Mouse (Mus musculus): ENCODE results near the gene Rmnd1.
"Not testable (repeated sequence)": the region's sequence is repeated elsewhere in the genome, so short reads cannot be mapped to it uniquely, and the experiment has no call there.

Rmnd1 gene

DNA sequence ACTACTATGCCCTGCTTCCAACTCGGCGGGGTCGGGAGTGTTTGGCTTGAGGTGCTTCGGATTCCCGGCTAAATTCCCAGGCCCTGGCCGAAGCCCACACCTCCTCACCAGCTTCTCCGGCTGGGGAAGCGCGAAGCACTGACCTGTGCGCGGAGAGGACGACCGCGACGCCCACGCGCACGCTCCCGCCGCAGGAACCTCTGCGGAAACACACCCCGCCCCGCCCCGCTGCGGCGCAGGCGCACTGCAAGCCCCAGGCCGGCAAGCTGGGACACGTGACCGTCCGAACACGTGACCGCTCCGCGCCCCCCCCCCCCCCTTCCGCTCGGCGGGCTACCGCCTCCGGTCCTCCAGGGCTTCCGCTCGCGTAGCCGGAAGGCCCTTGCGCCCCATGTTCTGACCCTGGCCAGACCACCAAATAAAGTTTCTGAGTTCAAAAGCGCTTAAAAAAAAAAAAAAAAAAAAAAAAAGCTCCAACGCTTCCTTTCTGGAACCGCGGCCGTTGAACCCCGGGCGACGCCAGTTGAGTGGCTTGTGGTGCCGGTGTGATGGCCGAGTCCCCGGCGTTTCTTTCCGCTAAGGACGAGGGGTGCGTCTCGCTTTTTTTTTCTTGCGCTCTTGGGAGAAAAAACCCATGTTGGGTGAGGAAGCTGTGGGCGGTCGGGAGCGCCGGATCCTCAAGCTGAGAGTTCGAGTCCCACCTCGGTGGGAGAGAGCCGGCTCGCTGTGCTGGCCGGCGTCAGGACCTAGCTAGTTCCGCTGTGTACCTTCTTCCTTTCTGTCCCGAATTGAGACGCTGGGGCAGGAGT is at the start of gene Rmnd1, which contains the start of gene Armt1:
Gene Rmnd1 (minus strand): TSS at position 266 of the 809 bp plus-strand sequence.
Gene Armt1 (plus strand): TSS at position 345 of the 809 bp plus-strand sequence.
- DNase-seq (ENCODE audit: low read depth, low spot score): peak; percentile 92

DNA sequence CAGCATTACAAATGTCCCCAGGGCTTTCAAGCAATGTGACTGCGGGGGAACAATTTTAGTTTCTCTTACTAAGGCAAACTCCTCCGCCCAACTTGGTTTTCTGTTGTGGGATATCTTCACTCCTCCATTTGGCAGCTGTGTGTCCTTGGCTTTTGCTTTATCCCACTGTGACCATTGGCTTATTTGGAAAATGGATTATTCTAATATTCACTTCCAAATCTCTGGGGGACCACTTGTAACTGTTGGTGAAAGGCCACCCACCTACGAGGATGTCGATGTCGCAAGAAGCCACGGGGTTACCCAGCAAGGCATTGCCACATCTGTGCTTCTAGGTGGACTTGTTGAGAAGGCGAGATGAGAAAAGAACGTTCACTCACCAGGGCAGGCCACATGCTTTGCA is 49.5 kb upstream of the Rmnd1 start:
- DNase-seq (ENCODE audit: low read depth, low spot score): no peak

DNA sequence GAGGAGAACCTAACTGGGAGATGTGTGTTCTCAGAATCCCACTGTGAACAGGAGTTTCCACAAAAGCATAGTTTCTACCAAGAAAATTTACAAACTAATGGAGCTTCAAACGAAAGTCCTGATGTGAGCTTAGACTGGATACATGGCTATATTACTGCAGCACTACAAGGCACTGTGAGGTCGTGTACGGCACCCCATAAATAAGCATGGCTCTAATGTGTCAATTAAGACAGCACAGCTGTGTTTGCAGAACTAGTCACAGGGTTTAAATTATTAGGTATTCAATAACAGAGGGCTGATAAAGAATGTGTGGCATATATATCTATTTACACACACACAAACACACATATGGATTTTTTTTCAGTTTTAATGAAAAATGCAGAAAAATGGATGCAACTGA is 48.7 kb upstream of the Rmnd1 start:
- no peak for DNase-seq (ENCODE audit: low read depth, low spot score)

DNA sequence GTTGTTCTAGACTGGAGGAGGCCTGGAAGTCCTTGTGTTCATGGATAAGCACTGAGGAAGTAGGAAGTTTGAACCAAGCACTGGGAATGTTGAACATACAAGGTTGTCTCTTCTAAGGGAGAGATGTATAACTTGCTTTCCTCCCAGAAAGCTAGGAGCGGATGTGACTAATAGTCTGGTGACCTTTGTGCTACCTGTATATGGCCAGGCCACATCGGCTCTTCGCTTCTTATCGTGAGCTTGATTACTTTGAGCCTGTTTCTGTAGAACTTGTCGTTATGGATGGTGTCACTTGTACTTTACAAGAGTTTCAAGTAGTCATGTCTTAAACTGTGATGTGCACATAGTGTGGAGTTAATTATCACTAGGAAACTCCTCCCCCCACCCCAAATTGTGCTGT is 44.4 kb upstream of the Rmnd1 start:
- DNase-seq (ENCODE audit: low read depth, low spot score): no peak

DNA sequence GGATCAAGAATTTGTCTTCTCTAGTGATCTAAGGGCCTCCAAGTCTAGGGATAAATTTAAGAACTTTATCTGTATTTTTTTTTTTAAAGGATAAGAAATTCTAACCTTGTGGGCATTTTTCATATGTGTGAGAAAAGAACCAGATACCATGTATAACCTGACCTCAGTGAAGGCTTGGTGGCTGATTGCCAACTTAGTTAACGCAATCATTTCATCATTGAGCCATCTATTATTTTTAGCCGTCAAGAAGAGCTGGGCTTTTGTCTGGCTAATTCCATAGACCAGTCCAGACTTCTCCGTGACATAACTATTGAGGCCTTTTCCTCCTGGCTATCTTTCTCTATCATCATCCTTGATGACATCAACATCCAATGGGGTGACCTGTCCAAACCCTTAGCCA is 43.2 kb upstream of the Rmnd1 start:
- DNase-seq (ENCODE audit: low read depth, low spot score): no peak

DNA sequence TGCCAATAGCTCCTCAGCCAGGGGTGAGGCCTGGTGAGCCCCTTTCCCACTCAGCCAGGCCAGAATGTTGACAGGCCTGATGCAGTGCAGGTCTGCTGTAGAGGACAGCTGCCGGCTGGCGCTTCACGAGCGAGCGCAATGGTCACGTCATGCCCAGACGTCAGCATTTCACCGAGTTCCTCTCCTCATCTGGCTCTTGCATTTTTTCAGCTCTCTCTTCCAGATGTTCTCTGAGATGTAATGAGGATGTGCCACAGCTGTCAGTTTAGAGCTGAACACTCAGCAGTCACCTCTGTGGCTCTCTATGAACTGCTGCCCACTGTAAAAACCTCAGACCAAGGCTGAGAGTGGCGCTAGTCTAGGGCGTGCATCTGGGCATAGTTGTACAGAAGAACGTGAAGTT is 41.4 kb upstream of the Rmnd1 start:
- DNase-seq (ENCODE audit: low read depth, low spot score): no peak

DNA sequence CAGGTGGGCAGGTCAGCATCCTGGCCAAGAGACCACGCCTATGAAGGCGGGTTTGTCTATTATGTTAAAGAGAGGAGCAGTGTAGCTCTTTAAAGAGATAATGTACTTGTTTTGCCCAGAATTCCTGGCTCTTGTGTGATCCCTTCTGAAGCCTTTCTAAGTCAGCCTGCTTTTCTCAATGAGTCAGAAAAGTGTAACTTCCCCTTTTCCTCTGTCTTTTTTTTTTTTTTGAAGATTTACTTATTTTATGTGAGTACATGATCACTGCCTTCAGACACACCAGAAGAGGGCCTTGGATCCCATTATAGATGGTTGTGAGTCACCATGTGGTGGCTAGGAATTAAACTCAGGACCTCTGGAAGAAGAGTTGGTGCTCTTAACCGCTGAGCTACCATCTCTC is 37.2 kb upstream of the Rmnd1 start:
- no peak for DNase-seq (ENCODE audit: low read depth, low spot score)

DNA sequence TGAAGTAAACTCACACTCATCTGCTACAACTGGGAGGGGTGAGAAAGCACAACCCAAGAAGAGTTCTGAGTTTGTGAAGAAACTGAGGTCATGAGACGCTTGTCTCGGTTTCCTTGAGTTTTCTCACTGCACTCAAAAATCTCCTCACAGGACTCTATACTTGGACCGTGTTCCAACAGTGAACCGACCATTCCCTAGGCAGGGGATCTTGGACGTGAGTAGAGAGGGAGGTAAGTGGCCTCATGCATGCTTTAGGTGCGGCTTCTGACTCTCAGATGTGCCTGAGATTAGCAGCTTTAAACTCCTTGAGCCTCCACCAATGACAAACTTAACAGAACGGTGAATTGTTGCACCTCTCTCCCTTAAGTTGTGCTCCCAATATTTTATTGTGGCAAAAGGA is 33.6 kb upstream of the Rmnd1 start:
- no peak for DNase-seq (ENCODE audit: low read depth, low spot score)

DNA sequence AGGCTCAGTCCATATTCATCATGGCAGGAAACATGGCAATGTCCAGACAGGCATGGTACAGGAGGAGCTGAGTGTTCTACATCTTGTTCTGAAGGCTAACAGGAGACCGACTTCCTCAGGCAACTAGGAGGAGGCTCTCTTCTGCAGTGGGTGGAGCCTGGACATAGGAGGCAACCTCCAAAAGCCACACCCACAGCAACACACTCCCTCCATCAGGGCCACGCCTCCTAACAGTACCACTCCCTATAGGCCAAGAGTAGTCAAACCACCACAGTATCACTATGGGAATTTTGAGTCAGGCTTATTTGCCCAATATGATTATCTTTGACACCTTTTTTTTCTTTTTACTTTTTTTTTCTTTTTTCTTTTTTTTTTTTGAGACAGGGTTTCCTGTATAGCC is 28.0 kb upstream of the Rmnd1 start:
- no peak for DNase-seq (ENCODE audit: low read depth, low spot score)

DNA sequence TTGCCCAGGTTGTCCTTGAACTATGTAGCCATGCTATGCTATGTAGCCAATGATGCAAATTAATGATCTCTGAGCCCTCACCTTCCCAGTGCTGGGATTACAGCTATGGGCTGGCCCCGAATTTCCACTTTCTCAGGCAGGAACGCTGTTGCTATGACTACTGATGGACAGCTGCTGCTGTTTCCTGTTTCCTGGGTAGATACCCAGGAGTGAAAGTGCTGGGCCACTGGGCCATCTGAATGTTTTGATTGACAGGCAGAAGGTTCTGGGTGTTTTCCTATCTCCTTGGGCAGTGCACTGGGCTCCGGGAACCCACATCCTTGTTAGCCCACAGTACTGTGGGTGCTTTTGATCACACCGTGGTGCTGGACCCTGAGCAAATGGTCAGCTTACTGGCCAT is 24.2 kb upstream of the Rmnd1 start:
- no peak for DNase-seq (ENCODE audit: low read depth, low spot score)

DNA sequence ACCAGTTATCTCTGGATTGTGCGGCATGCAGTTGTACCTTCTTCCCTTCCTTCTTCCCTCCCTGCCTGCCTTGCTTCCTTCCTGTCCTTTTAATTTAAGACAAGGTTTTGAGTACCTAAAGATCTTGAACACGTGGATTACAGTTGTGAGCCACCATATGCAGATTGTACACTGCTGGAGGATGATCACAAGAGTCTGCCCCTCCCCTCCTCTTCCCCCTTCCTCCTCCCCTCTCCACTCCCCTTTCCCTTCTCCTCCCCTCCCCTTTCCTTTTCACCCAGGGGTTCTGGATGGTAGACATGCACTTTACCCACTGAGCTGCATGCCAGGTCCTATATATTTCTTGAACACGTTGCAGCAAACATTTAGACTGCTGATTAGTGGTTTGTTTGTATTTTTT is 3.2 kb upstream of the Rmnd1 start:
- no peak for DNase-seq (ENCODE audit: low read depth, low spot score)

DNA sequence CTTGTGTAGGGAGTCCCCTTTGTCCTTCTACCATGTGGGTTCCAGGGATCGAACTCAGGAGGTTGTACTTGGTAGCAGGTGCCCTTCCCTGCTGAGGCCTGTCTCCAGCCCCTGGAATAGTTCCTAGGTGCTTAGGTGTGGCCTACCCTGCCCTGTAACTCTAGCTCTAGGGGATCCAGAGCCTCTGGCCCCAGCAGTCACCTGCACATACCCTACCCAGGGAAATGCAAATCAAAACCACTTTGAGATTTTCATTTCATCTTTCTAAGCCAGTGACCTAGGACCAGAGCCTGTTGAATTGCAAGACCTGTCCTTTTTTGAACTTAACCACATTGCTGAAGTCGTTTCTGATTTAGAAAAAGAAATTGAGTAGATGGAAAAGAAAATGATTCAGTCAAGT is 1.7 kb upstream of the Rmnd1 start:
- not testable (repeated sequence) for DNase-seq (ENCODE audit: low read depth, low spot score)

DNA sequence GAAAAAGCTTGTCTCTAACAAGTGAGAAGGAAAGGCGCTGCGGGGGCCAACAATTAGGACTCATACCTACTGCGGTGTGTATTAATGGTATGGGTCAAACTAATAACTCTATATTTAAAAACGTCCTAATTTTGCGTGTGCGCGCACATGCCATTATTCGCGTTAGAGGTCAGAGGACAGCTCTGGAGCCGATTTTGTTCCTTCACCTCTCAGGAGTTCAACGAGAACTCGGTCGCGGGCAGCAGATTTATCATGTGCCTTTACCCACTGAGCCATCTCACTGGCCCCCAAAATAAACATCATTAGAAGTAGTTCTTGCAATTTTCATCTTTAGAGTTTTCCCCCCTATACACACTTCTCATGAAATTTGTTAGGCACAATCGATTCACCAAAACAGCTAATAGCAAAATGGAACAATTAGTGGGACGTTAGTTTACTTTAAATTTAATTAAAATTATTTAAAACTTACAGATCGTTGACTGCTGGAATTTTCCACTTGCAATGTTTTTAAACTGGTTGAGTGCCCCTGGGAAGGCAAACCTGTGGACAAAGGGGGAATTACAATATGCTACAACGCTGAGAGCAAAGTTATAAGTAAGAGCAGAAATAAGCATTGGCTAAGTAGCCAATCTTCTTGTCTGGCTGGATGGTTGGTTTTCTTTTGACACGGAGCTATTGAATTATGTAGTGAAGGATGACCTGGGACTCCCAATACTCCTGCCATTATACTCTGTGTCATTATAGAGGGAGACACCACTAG is 988 bp upstream of the Rmnd1 start:
- DNase-seq (ENCODE audit: low read depth, low spot score): no peak

DNA sequence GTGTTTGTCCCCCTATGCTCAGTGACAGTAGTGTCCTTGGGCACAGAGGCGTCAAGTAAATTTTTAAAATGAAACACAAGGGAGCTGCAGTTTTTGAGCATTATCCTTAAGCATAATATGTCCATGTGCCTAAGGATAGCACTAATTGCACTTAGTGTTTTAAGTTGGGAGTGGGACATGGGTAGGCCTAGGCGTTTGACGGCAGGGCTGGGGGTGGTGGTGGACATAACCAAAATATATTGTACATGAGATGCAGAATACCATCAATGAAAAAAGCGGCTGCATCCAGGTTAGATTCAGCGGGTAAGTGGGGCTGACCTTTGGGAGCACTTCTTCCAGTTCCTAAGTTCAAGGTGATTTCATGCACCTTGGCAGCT is 454 bp downstream of the Rmnd1 start:
- no peak for DNase-seq (ENCODE audit: low read depth, low spot score)

DNA sequence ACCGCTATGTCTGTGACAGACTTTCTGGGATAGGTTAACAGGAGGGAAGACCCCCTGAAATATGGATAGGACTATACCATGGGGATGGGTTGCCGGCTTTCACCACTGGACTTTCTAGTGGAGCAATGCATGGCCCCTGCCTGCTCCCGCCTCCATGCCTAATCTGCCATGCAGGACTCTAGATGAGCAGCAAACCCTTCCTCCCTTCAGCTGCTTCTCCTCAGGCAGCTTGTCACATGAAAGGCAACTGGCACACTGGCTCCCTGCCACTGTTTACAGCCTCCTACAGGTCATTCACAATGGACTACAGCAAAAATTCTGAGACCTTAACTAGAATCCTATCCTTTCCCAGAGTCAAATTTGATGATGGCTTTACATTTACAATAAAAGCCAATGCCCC is 1.4 kb downstream of the Rmnd1 start:
- no peak for DNase-seq (ENCODE audit: low read depth, low spot score)

DNA sequence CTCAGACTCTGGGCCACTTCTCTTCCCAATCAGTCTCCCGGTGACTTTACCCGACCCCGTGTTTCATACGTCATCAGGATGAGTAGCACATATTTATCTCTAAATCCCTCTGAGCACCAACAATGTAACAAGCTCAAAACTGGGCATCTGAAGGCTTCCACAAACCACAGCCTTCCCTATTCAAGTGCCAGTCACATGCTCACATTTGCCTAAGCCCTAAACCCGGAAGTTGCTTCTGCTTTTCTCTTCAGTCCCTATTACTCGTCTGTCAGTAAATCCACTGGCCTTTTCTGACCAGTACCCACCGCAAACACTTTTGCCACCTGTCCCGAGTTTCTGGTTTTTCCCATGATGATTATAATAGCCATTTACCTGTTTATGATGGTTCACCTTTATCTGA is 1.8 kb downstream of the Rmnd1 start:
- no peak for DNase-seq (ENCODE audit: low read depth, low spot score)

DNA sequence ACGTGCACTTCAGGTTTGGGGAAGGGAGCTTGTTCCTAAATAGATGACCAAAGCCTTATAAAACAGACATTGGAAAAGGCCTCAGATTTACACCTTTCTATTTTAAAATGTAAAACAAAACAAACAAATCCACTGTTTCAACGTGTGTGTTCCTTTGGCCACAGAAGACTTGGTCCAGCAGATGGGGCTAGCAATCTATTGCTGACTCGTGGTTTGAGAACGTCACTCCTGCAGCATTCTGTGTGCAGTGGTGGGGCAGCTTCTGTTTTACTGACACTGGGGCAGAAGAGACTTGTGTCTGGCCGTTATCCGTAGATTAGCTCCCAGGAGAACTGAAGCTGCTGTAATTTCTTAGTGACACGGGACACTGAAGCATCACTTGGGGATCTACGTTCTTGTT is 6.9 kb downstream of the Rmnd1 start:
- no peak for DNase-seq (ENCODE audit: low read depth, low spot score)

DNA sequence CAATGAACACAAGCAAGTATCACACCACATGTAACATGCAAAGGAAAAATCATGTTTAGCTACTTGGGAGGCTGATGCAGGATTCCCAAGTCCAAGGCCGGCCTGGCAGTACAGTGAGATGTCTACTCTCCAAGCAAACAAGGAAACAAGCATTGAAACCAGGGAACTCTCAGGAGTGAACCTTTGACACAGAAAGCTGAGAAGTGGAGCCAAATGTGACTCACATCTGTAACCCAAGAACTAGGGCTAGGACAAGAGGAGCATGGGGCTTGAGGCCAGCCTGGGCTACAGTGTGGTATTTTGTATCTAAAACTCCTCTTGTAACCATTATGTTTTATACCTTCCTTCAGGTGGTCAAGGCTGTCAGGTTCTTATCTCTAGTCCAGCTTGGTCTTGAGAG is 25.0 kb downstream of the Rmnd1 start:
- no peak for DNase-seq (ENCODE audit: low read depth, low spot score)

DNA sequence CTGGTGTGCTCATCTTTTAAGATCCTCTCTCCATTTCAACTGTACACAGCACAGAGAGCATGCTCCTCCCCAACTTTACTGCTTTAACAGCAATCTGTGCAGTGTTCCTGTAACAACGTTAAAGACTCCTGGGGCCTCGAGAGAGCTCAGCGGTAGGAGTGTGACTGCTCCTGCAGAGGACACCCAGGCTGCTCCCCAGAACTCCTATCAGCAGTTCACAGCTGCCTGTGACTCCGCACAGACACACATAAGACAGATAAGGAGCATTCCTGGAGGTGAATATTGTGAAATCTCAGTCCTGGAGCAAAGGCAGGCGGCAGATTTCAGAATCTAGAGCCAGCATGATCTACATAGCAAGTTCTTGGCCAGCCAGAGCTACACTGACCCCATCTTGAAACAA is 26.7 kb downstream of the Rmnd1 start:
- DNase-seq (ENCODE audit: low read depth, low spot score): no peak

DNA sequence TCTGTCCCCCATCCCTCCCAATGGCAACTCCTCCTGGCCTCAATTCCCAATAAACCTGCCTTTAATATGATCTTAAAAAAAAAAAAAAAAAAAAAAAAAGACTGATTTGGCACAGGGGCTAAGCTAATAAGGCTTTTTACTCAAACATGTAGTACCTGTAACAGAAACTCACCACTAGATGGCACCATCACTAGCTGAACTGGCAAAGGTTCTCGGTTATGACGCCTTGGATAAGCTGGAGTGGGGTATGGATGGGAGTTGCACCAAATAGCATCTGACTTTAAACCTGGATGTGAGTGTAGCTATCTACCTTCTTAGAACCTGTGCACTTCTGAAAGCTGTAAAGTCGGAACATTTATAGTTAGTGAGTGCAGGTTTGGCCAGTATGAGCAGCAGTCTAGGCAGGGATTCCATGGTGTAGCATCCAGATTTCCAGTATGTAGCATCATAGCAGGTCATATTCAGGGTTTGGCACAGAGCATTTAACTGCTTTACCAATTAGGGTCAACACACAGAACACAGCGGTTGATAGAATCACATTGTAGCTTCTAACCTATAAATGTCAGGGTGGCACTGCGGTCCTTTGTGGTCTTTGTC is 27.2 kb downstream of the Rmnd1 start:
- DNase-seq (ENCODE audit: low read depth, low spot score): peak; percentile 46

DNA sequence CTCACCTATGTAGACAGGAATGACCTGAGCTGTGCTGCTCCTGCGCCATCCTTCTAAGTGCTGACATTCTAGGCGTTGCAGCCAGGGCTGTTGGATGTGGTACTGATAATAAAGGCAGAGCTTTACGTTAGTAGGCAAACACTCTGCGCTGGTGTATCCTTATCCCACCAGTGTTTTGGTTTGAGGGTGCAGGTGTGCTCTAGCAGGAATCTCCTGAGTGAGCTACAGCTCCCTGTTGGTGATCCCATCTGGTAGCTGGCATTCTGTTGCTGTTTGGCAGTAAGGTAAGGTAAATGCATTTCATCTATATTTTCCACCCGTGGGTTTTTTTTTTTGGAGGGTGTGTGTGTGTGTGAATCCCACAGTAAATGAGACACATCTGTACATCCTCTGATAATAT is 34.1 kb downstream of the Rmnd1 start:
- DNase-seq (ENCODE audit: low read depth, low spot score): no peak

DNA sequence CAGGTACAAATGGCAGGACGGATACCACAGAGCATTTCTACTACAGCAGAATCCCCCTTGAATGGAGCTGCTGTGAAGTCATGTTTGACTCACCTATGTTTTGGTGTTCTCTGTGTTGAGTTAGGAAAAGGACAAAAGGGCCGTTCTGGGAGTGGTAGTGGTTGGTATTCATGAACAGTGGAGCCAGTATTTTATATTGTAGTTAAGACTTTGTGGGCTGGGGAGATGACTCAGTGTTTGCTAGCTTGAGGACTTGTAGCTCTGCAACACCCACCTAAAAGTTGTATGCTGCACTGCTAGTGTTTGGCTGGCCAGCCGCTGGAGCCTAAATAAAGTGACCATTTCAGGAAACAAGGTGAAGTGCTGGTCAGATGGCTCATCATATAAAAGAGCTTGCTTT is 36.9 kb downstream of the Rmnd1 start:
- no peak for DNase-seq (ENCODE audit: low read depth, low spot score)

DNA sequence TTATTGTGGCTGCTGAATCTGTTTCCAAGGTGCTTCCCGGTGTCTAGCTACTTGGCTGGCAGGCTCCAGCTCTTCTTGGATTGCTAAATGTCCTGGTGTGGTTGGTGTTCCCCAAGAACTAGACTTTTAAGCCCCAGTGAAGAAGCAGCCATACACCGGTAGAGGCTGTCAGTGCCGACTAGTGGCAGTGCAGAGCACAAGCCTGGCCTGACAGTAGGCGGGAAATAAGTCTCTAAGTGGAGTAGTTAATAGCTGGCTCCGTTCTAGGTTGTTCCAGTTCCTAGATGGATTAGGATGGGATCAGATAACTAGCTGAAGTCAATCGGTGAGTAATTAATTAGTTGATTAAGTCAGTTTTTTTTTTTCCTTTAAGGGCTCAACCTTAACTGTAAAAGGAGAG is 40.3 kb downstream of the Rmnd1 start:
- no peak for DNase-seq (ENCODE audit: low read depth, low spot score)

All from retina, postnatal 7 days (tissue).